8 mouse cellular contexts compared by ENCODE assay signal in genomic region chr4:63118639-63119437, GRCm38 (mm10). TPM values are rescaled to one million over a fixed set of nuclear protein-coding genes. Genes with fewer than 3 reads are reported as not detected.
A peak's percentile ranks its signal among the peaks of the same experiment; 100 is the strongest.
DNase-seq lines count a peak whose midpoint lies in the region; TF ChIP-seq lines count a peak whose summit lies in the region.

No protein-coding gene starts in this region.

- H3K27ac ChIP-seq in cerebellum, adult 2 months (ENCODE audit: insufficient read depth, low read length), result no peak overlapping the region
- H3K27ac ChIP-seq in olfactory bulb, adult 2 months (ENCODE audit: insufficient read depth, low read depth, low read length), result no peak overlapping the region
- no peak overlapping the region for H3K27ac ChIP-seq in thymus, adult 2 months (ENCODE audit: control insufficient read depth, insufficient read depth, low read length)

- no peaks in the 10 kb centered on the region for H3K27me3 ChIP-seq in cerebellum, adult 2 months (ENCODE audit: control insufficient read depth, insufficient read depth, low read length)
- H3K27me3 ChIP-seq in thymus, adult 2 months (ENCODE audit: control insufficient read depth, insufficient read depth, low read length), result no peaks in the 10 kb centered on the region

- TF ChIP-seq POLR2A in cerebellum, adult 2 months (IDR thresholded peaks at IDR 0.05; ENCODE audit: borderline replicate concordance, insufficient read depth, low read length), result no peak
- no peak for TF ChIP-seq POLR2A in olfactory bulb, adult 2 months (IDR thresholded peaks at IDR 0.05; ENCODE audit: insufficient read depth, low read depth, low read length)
- no peak for TF ChIP-seq POLR2A in thymus, adult 2 months (IDR thresholded peaks at IDR 0.05; ENCODE audit: control insufficient read depth, extremely low read depth, insufficient read depth, low read length, poor library complexity)

- no peak overlapping the region for H3K4me3 ChIP-seq in cerebellum, adult 2 months (replicated peaks; ENCODE audit: insufficient read depth, low read depth, low read length)
- no peak overlapping the region for H3K4me3 ChIP-seq in olfactory bulb, adult 2 months (ENCODE audit: insufficient read depth, low read depth, low read length)
- H3K4me3 ChIP-seq in thymus, adult 2 months (ENCODE audit: control insufficient read depth, insufficient read depth, low read length), result no peak overlapping the region

- peak; percentile 35 for DNase-seq in MN1 (ENCODE audit: low spot score)
- DNase-seq in cerebellum, adult 2 months, result peak; percentile 63 to 73
- DNase-seq in forelimb bud, embryonic 11.5 days (ENCODE audit: low read depth, low spot score), result peak; percentile 85
- peak; percentile 90 for DNase-seq in heart, postnatal 4 days
- peak; percentile 64 to 84 for DNase-seq in layer of hippocampus, adult 18-20 months (ENCODE audit: low spot score in 2 of 2)
- peak; percentile 57 to 64 for DNase-seq in lung, adult 18-20 months
- peak; percentile 82 for DNase-seq in thymus, adult 2 months

- H3K36me3 ChIP-seq in thymus, adult 2 months (ENCODE audit: control insufficient read depth, insufficient read depth, low read length), result no peaks in the 10 kb centered on the region

- peak; percentile 94 for TF ChIP-seq CTCF in cerebellum, adult 2 months (IDR thresholded peaks at IDR 0.05; ENCODE audit: borderline replicate concordance, insufficient read depth, low read depth, low read length)
- TF ChIP-seq CTCF in olfactory bulb, adult 2 months (IDR thresholded peaks at IDR 0.05; ENCODE audit: insufficient read depth, low read depth, low read length), result peak; percentile 85
- peak; percentile 85; the same call in 1 of the 2 replicates for TF ChIP-seq CTCF in thymus, adult 2 months (IDR thresholded peaks at IDR 0.05; ENCODE audit: borderline replicate concordance, control insufficient read depth, extremely low read depth, insufficient read depth, low read length, poor library complexity)

- WGBS in cerebellum, adult 2 months, result 79% methylated on average over 5 of the region's 5 CpGs
- 95% methylated on average over 5 of the region's 5 CpGs for WGBS in olfactory bulb, adult 2 months
- WGBS in thymus, adult 2 months, result 83% methylated on average over 5 of the region's 5 CpGs

- no peaks in the 10 kb centered on the region for H3K4me1 ChIP-seq in cerebellum, adult 2 months (ENCODE audit: control insufficient read depth, insufficient read depth, low read length)
- H3K4me1 ChIP-seq in olfactory bulb, adult 2 months (ENCODE audit: control insufficient read depth, insufficient read depth, low read length), result no peaks in the 10 kb centered on the region
- H3K4me1 ChIP-seq in thymus, adult 2 months (replicated peaks; ENCODE audit: control insufficient read depth, insufficient read depth, low read length), result peaks cover 12% of the 10 kb centered on the region

RNA-seq across cellular contexts. Expression of gene Ambp, which starts 35.8 kb away (rescaled TPM):
- polyA plus RNA-seq in cerebellum, adult 2 months (2012; rRNA removed), result not detected in 2 replicates
- not detected for total RNA-seq in heart, postnatal 4 days (2021)
- total RNA-seq in layer of hippocampus, adult 18-20 months (2021), result not detected
- not detected in 2 replicates for polyA plus RNA-seq in olfactory bulb, adult 2 months (2012; ENCODE audit: insufficient read depth, insufficient read length, low replicate concordance, missing spikeins)
- polyA plus RNA-seq in thymus, adult 2 months (2012; rRNA removed), result 0.27 and 2.9 TPM in 2 replicates

RNA-seq across cellular contexts. Expression of gene Kif12, which starts 53.1 kb away (rescaled TPM):
- polyA plus RNA-seq in cerebellum, adult 2 months (2012; rRNA removed), result 0.06 TPM in 1 of 2 replicates, not detected in the other
- not detected for total RNA-seq in heart, postnatal 4 days (2021)
- total RNA-seq in layer of hippocampus, adult 18-20 months (2021), result not detected
- not detected in 2 replicates for polyA plus RNA-seq in olfactory bulb, adult 2 months (2012; ENCODE audit: insufficient read depth, insufficient read length, low replicate concordance, missing spikeins)
- 0.92 and 1.00 TPM in 2 replicates for polyA plus RNA-seq in thymus, adult 2 months (2012; rRNA removed)

Comparison
In these comparisons a context has a peak if more than half of its experiments do, and no peak if none do; other contexts are left out.
1. DNase-seq: peak in every context shown above with its lines; median percentile 90 in heart, postnatal 4 days; 85 in forelimb bud, embryonic 11.5 days; 82 in thymus, adult 2 months; 74 in layer of hippocampus, adult 18-20 months; 68 in cerebellum, adult 2 months; 60 in lung, adult 18-20 months; 35 in MN1.